Mouse (Mus musculus): ENCODE measurements at regions not wholly inside any gene's neighbourhood (a gene's known extent, or its start where the extent isn't known, plus 50 kb on each side); places are given as distances from the start of the nearest gene placed in this dataset.

DNA sequence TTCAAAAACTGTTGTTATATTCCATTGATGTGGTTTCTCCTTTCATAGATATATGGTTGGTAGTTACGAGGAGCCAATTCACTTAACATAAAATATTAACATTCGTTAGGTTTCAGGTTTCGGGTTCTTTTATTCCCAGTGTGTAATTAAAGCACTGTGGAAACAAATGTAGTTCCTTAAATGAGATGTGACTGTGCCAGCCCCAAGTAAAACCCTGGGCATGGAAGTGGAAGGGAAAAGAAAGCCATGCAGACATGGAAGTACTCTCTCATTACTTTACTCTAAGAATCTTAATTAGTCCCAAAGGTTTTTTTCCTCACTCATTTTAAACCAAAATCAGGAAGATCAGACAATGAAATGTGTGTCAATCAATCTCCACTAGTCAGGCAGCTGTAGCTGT is 784.9 kb upstream of the Apob start:
- DNase-seq (ENCODE audit: extremely low spot score in 1 of 2, low spot score in 1 of 2) = no peak

DNA sequence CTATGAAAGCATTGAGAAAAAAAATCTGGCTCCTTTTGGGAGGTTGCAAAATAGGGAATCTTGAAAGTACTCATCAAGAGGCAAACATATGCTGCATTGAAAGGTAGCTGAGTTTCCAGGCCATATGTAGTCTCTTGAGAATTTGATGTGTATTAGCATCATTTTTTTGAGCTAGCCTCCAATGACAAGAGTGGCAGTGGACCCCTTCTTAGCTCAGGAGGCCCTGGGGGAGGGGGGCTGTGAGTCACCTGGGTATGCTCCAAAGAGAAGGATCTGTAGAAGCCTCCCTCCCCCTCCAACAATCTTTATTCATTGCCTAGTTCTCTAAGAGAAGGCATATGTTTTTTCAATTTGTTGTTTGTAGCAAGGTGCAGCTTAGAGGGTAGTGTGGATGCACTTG is 779.4 kb upstream of the Apob start:
- no peak for DNase-seq (ENCODE audit: extremely low spot score in 1 of 2, low spot score in 1 of 2)

DNA sequence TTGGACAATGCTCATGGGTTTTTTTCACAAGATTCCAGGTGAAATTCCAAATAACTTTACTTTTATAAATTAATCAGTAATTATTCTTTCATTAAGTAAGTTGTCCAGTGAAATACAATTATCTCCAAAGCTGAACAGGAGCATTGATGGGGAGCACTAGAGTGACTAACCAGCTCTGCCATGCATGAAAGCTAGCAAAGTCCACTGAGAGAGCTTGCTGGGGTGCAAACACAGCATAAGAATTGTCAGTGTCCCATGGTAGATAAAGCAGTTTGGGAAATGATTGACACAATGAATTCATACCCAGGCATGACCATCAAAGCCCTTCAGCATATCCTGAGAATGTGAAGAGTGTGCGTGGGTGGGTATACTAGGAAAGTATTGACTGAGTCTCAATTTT is 776.6 kb upstream of the Apob start:
- no peak for DNase-seq (ENCODE audit: extremely low spot score in 1 of 2, low spot score in 1 of 2)

DNA sequence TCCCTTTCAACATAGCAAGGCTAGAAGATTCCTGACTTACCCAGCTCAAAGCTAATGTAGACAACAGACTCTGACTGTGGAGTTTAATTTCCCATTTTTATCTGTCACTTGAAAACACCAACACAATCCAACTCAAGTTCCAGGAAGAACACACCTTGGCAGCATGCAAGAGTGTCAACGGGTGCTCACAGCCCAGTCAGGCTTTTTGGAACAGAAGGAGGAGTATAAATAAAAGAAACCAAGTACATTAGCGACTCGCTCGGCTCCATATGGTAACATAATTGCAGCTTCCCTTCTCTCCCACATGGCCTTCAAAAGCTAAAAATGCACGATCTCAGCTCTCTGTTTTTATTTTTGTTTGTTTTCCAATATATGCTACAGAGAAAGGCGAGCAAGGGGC is 761.8 kb upstream of the Apob start:
- peak in 1 of 2 experiments; percentile 25 for DNase-seq (ENCODE audit: extremely low spot score in 1 of 2, low spot score in 1 of 2)

DNA sequence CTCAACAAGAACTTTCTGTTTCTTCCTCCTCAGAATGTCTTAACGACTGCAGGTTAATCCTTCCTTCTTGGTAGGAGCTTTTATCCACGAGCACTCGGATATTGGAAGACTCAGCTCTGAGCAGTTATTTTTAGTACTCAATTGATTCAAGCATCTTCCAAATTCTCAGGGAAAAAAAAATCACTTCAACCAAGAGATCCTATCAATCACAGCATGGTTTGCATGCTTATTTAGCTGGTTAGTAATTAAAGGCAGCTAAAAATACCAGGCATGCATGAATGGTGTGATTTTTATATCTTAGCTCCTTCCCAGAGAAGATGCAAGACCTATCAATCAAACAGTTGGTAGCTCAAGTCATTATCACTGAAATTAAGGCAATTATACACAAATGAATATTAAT is 759.9 kb upstream of the Apob start:
- DNase-seq (ENCODE audit: extremely low spot score in 1 of 2, low spot score in 1 of 2) = no peak

DNA sequence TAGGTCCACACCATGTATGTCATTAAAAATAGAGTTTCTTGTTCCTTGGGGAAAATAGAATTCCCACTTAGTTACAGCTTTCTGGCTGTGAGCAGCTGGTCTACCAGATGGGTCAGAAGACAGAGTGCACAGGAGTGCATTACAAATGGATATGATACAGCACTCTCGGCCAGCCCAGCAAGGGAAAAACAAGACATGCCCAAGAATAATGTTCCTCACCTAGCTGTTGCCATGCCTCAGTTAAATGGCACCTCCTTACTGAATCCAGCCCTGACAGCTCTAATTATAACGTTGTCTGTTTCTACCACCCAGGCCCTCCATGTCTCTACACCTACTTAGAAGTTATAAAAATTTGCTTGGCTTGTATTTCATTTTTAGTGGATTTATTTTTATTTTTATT is 749.3 kb upstream of the Apob start:
- DNase-seq (ENCODE audit: extremely low spot score in 1 of 2, low spot score in 1 of 2) = peak; percentile 27 to 34

DNA sequence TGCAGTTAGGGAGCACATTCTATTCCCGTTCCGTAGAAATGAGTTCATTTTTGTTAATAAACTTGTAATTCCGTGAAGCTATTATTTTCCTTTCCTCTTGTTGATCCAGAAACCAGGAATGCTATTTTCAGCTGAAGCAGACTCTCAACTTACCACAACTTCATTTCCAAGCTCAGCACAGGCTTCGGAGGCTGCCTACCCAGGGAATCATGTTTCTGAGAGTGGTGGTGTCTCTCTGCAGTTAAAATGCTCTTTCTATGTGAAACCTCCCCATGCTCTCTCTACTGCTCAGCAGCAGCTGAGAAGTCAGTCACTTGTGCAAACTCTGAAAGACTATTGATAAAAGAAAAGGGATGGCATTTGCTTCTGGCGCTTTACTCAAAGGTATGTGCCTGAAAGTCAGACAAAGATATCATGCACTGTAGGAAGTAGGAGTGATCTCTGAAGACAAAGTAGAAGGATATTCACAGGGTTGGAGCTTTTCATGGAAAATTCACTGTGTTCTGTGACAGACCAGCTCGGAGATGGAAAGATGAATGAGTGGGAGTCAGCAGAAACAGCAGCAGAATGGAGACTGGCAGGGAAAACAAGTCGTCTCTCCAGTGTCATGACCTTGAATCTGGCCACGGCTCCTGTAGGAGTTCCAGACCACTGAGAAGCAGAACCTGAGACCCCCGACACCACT is 748.8 kb upstream of the Apob start:
- DNase-seq (ENCODE audit: extremely low spot score in 1 of 2, low spot score in 1 of 2) = peak in 1 of 2 experiments; percentile 49

DNA sequence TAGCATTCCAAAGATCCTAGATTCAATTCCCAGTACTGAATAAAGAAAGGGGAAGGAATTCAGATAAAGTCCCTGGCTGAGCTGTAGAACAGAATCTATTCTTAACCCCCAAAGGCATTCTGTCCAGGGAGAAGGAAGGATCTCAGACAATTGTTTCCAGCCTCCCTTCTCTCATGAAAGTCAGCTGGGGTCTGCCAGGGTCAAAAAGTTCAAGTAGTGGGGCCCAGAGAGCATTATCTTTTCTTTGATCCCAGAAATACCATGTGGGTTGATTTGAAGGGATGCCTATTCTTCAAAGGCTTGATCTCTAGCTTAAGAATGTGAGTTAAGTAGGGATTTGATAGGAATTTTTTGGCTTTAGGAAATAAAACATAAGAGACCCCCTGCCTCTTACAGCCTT is 727.1 kb upstream of the Apob start:
- DNase-seq (ENCODE audit: extremely low spot score in 1 of 2, low spot score in 1 of 2) = no peak

DNA sequence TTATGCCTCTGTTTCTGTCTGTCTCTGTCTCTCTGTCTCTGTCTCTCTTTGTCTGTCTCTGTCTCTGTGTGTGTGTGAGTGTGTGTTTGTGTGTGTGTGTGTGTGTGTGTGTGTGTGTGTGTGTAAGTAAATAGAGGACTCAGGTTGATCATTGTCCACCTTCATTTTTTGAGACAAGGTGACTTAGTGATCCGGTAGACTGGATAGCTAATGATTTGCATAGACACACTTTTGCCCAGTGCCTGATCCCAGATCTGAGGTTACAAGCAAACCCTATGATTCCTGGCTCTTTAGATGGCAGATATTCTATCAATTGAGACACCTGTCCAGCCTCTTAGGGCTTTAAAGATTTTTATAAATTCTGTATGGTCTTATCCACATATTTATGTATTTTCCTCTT is 706.9 kb upstream of the Apob start:
- DNase-seq (ENCODE audit: extremely low spot score in 1 of 2, low spot score in 1 of 2) = no peak

DNA sequence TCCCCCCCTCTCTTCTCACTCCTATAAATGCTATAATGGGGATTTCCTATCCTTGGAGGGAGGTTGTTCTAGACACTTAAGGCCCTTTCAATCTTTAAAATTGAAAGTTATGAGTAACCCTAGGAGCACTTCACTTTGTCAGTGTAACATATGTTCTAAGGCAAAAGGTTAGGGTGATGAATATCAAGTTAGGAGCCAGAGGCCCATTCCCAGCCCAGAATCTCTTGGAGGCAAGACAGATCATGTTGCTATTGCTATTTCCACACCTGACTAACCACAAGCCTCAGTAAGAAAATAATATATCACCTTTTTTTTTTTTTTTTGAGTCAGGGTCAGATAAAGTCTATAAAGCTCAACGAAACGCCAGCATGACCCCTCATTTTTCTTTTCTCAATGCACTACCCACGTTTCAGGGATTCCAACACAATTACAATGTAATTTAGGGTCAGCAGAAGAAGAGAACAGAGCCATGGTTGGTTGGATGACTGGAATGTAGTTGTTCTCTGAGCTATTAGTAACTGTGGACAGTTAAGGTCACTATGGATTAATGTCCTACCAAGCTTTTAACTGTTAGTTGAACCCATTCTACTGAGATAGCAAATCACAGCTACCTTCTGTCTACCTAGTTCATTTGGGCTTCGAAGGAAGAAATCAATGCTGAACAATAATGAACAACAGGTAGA is 693.0 kb upstream of the Apob start:
- no peak for DNase-seq (ENCODE audit: extremely low spot score in 1 of 2, low spot score in 1 of 2)

DNA sequence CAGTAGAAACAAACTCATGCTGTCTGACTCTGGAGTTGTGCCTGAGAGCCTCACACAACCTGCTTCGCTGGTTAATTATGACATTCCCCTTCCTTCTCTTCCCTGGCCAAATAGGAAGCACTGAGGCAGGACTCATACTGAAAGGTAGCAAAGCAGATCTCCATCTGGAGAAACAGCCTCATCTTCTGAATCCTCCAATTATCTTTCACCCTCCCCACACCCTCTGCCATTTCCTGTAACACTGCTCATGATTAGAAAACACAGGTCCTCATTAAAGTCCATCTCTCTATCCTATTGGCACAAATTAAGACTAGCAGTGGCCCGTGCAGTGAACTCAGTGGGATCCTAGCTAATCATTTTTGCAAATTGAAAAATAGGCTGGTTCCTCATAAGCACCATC is 685.9 kb upstream of the Apob start:
- DNase-seq (ENCODE audit: extremely low spot score in 1 of 2, low spot score in 1 of 2) = no peak

DNA sequence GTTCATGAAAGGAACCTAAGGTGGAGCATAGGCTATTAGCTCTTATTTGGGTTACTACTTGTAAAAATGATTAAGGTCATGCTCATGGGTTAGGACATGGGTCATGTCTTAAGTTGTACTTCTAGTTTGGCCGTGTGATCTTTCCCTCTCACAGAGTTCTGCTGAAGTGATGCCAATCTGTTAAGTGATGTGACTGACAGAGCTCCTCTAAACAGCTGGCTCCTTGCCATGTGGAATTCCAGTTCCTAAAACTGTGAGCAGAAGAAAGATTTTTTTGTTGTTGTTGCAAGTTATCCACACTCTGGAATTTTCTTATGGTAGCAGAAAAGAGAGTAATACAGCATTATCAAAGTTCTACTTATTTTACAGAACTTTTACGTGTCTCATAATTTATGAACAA is 680.4 kb upstream of the Apob start:
- no peak for DNase-seq (ENCODE audit: extremely low spot score in 1 of 2, low spot score in 1 of 2)

DNA sequence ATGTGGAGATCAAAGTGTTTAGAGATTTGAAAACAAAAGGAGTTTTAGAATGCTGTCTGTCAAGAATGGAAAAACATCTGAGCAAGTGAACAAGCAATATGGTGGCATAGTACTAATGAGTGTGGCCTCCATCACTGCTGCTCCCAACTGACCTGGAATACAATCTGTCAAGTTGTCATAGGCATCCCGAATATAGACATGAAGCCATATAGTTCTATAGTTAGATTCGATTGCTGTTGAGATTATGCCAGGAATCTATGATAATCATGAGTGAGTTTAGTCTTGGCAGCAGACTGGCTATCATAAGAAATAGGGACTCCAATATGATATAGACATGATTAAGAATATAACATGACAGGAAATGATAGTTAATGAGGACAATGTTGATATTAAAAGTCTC is 656.0 kb upstream of the Apob start:
- no peak for DNase-seq (ENCODE audit: extremely low spot score in 1 of 2, low spot score in 1 of 2)

DNA sequence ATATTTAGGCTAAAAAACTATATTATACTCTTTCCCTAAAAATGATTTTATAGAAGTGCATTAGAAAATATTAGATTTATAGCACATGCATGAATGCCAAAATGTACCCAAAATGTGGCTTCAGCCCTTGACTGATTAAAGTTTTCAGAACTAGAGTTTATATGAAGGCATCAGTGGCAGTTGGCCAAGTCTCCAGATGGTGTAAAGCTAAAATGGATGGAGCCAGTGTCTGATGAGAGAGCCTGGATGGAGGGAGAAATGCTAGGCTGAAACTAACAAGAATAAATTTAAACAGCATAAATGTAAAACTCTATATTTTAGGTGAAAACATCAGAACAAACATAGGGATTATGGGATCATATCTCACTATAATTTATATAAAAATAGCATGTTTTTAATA is 648.8 kb upstream of the Apob start:
- DNase-seq (ENCODE audit: extremely low spot score in 1 of 2, low spot score in 1 of 2) = peak; percentile 53 to 84

Data from frontal cortex, adult 2 months (tissue).